Mouse (Mus musculus) kidney, adult 2 months (tissue): ENCODE measurements around the gene Serinc3. TPM values are rescaled to one million over a fixed set of nuclear protein-coding genes. Genes with fewer than 3 reads are reported as not detected.
"Not testable (repeated sequence)": the region's sequence is repeated elsewhere in the genome, so short reads cannot be mapped to it uniquely, and the experiment has no call there.

Source experiments
- DNase-seq: peaks from one replicate; pipeline ENCODE4 v3.0.0; 2021
- H3K27ac ChIP-seq: fragments of 200-500 bp; 2 replicates; pipeline ENCODE4 v1.5.1; 2012; ENCODE audit warnings: low read depth, low read length, control low read depth, inconsistent platforms; ENCODE audit not compliant: insufficient read depth
- H3K27me3 ChIP-seq: fragments of 200-500 bp; replicated peaks from 2 replicates; pipeline ENCODE4 v1.6.1; 2012; ENCODE audit warnings: mild to moderate bottlenecking, moderate library complexity, low read length, inconsistent platforms; ENCODE audit not compliant: control insufficient read depth, insufficient read depth
- H3K36me3 ChIP-seq: fragments of 200-500 bp; 2 replicates; pipeline ENCODE4 v1.6.1; 2012; ENCODE audit warnings: mild to moderate bottlenecking, moderate library complexity, low read length, inconsistent platforms; ENCODE audit not compliant: control insufficient read depth, insufficient read depth
- H3K4me1 ChIP-seq: fragments of 200-500 bp; 2 replicates; pipeline ENCODE4 v1.6.1; 2011; ENCODE audit warnings: low read length; ENCODE audit not compliant: control insufficient read depth, insufficient read depth
- H3K4me3 ChIP-seq: fragments of 200-500 bp; 2 replicates; pipeline ENCODE4 v1.5.1; 2011; ENCODE audit warnings: mild to moderate bottlenecking, low read depth, low read length, control low read depth; ENCODE audit not compliant: insufficient read depth
- CTCF ChIP-seq: fragments of 200-500 bp; conservative IDR thresholded peaks from 2 replicates; pipeline ENCODE4 v1.5.1; 2011; ENCODE audit warnings: low read depth, mild to moderate bottlenecking, control low read depth, low read length, moderate library complexity, mixed read lengths; ENCODE audit not compliant: insufficient read depth, insufficient read length
- POLR2A ChIP-seq: fragments of 200-500 bp; IDR thresholded peaks from one replicate; pipeline ENCODE4 v1.6.1; 2011; ENCODE audit warnings: low read depth, low read length, control low read depth
- WGBS: fragments of 180-500 bp; shearing (Covaris S2); methylation state at CpG from one replicate; pipeline ENCODE4 v1.1.7; 2018; 5-methylcytosine and 5-hydroxymethylcytosine counted together
- polyA plus RNA-seq: library from polyadenylated mRNA; depleted of rRNA; stranded (reverse); fragments of >200 nt; gene quantifications from 2 replicates; pipeline ENCODE4 v1.2.3, GENCODE M21; 2012

The Serinc3 gene
- polyA plus RNA-seq, 1 experiment, result 357 TPM

- no peaks in the 10 kb centered on the region for H3K36me3 ChIP-seq
- no peak for DNase-seq
- H3K4me3 ChIP-seq, result no peak overlapping the region
- no peaks in the 10 kb centered on the region for H3K27me3 ChIP-seq
- TF ChIP-seq POLR2A (no peak), CTCF (no peak)
- H3K4me1 ChIP-seq, result peaks cover 30% of the 10 kb centered on the region
- H3K27ac ChIP-seq, result no peak overlapping the region
- WGBS, result 90% methylated on average over 3 of the region's 3 CpGs
Observed at GRCm38 (mm10) chr2:163689771-163690170, 44.8 kb upstream of the Serinc3 start.

GRCm38 (mm10) chr2:163688377-163688776 lies 43.4 kb upstream of the Serinc3 start:
- H3K4me1 ChIP-seq, result peaks cover 28% of the 10 kb centered on the region
- H3K36me3 ChIP-seq, H3K27me3 ChIP-seq, H3K4me3 ChIP-seq, H3K27ac ChIP-seq, DNase-seq: not testable (repeated sequence)
- 96% methylated on average over 1 of the region's 1 CpGs for WGBS

- no peak overlapping the region for H3K27ac ChIP-seq
Observed at GRCm38 (mm10) chr2:163686886-163687285, 42.0 kb upstream of the Serinc3 start.

GRCm38 (mm10) chr2:163686233-163686632 lies 41.3 kb upstream of the Serinc3 start:
- Histone ChIP-seq H3K27ac (peak overlapping the region; percentile 65), H3K27me3 (no peaks in the 10 kb centered on the region)

More at GRCm38 (mm10) chr2:163686886-163687285, 42.0 kb upstream of the Serinc3 start:
- WGBS, result 65% methylated on average over 3 of the region's 3 CpGs
- Histone ChIP-seq H3K4me1 (peaks cover 21% of the 10 kb centered on the region), H3K27me3 (no peaks in the 10 kb centered on the region), H3K4me3 (no peak overlapping the region), H3K36me3 (no peaks in the 10 kb centered on the region; the same call in 1 of the 2 replicates)
- no peak for DNase-seq
- no peak for TF ChIP-seq CTCF
- TF ChIP-seq POLR2A, result no peak

GRCm38 (mm10) chr2:163685761-163686200 lies 40.9 kb upstream of the Serinc3 start:
- Histone ChIP-seq H3K27me3 (no peaks in the 10 kb centered on the region), H3K4me1 (peaks cover 19% of the 10 kb centered on the region), H3K36me3 (no peaks in the 10 kb centered on the region; the same call in 1 of the 2 replicates), H3K4me3 (no peak overlapping the region), H3K27ac (peak overlapping the region; percentile 65)
- TF ChIP-seq CTCF (no peak), POLR2A (no peak)
- WGBS, result 25% methylated on average over 6 of the region's 6 CpGs
- DNase-seq, result peak; percentile 62

More at GRCm38 (mm10) chr2:163686233-163686632, 41.3 kb upstream of the Serinc3 start:
- TF ChIP-seq CTCF (no peak), POLR2A (no peak)
- H3K4me1 ChIP-seq, result peaks cover 19% of the 10 kb centered on the region
- WGBS, result 71% methylated on average over 5 of the region's 5 CpGs
- no peak overlapping the region for H3K4me3 ChIP-seq
- H3K36me3 ChIP-seq, result no peaks in the 10 kb centered on the region; the same call in 1 of the 2 replicates
- DNase-seq, result no peak

- no peak for DNase-seq
- WGBS, result 40% methylated on average over 4 of the region's 4 CpGs
- H3K27ac ChIP-seq, result peak overlapping the region; percentile 80
- no peaks in the 10 kb centered on the region for H3K27me3 ChIP-seq
- H3K4me1 ChIP-seq, result peaks cover 17% of the 10 kb centered on the region
- TF ChIP-seq POLR2A (no peak), CTCF (no peak)
- H3K4me3 ChIP-seq, result no peak overlapping the region
- H3K36me3 ChIP-seq, result no peaks in the 10 kb centered on the region; the same call in 1 of the 2 replicates
Observed at GRCm38 (mm10) chr2:163685287-163685686, 40.4 kb upstream of the Serinc3 start.

- WGBS, result 84% methylated on average over 2 of the region's 2 CpGs
- H3K27ac ChIP-seq, result no peak overlapping the region
- H3K4me1 ChIP-seq, result peaks cover 16% of the 10 kb centered on the region
- H3K4me3 ChIP-seq, result no peak overlapping the region
- no peak for TF ChIP-seq CTCF
- no peak for TF ChIP-seq POLR2A
- H3K27me3 ChIP-seq, result no peaks in the 10 kb centered on the region
- no peak for DNase-seq
- H3K36me3 ChIP-seq, result no peaks in the 10 kb centered on the region; the same call in 1 of the 2 replicates
Observed at GRCm38 (mm10) chr2:163682344-163682743, 37.4 kb upstream of the Serinc3 start.

GRCm38 (mm10) chr2:163676745-163677144 lies 31.8 kb upstream of the Serinc3 start:
- peaks cover 7% of the 10 kb centered on the region for H3K4me1 ChIP-seq
- TF ChIP-seq POLR2A (no peak), CTCF (no peak)
- peak overlapping the region; percentile 28; the same call in 1 of the 2 replicates for H3K27ac ChIP-seq
- no peaks in the 10 kb centered on the region for H3K36me3 ChIP-seq
- no peak overlapping the region for H3K4me3 ChIP-seq
- DNase-seq, result no peak
- no peaks in the 10 kb centered on the region for H3K27me3 ChIP-seq
- 90% methylated on average over 3 of the region's 3 CpGs for WGBS
